Mouse (Mus musculus): ENCODE results near the gene Mvb12b.

GRCm38 (mm10) chr2:33720380-33720898 lies 167.3 kb downstream of the Mvb12b start:
- TF ChIP-seq TAL1 (IDR thresholded peaks at IDR 0.05; ENCODE audit: low read length) (no peak), CTCF (IDR thresholded peaks at IDR 0.05 in 2 of 3, conservative IDR thresholded peaks at IDR 0.05 in 1 of 3; ENCODE audit: control insufficient read depth in 1 of 3, insufficient read depth in 1 of 3, low read depth in 2 of 3, low read length in 3 of 3, poor library complexity in 1 of 3, severe bottlenecking in 1 of 3) (no peak), CHD2 (IDR thresholded peaks at IDR 0.05; ENCODE audit: low read length) (no peak), HCFC1 (IDR thresholded peaks at IDR 0.05; ENCODE audit: low read depth, low read length) (no peak), USF2 (IDR thresholded peaks at IDR 0.05; ENCODE audit: borderline replicate concordance in 1 of 2, insufficient read depth in 1 of 2, low read depth in 1 of 2, low read length in 2 of 2) (no peak), ZC3H11A (IDR thresholded peaks at IDR 0.05; ENCODE audit: low read depth, low read length) (no peak), GABPA (IDR thresholded peaks at IDR 0.05; ENCODE audit: low read depth, low read length) (no peak), ZNF384 (IDR thresholded peaks at IDR 0.05; ENCODE audit: low read depth, low read length) (no peak), POLR2A (IDR thresholded peaks at IDR 0.05; ENCODE audit: control insufficient read depth in 1 of 2, insufficient read depth in 1 of 2, low read depth in 1 of 2, low read length in 2 of 2, poor library complexity in 1 of 2) (no peak), MAX (IDR thresholded peaks at IDR 0.05; ENCODE audit: low read length) (no peak), JUND (IDR thresholded peaks at IDR 0.05; ENCODE audit: low read depth, low read length) (no peak), USF1 (IDR thresholded peaks at IDR 0.05; ENCODE audit: low read depth, low read length) (no peak), GATA1 (IDR thresholded peaks at IDR 0.05; ENCODE audit: low read depth, low read length) (no peak), E2F4 (IDR thresholded peaks at IDR 0.05; ENCODE audit: borderline replicate concordance, low read depth, low read length) (no peak)

All from MEL (cell line).